Mouse (Mus musculus) layer of hippocampus, adult 11-12 months (tissue): ENCODE results near the gene Pdcd7.

Experiments used
- DNase-seq: peaks from one replicate; pipeline ENCODE4 v3.0.0; 2022; ENCODE audit warnings: low spot score

Pdcd7 gene

DNA sequence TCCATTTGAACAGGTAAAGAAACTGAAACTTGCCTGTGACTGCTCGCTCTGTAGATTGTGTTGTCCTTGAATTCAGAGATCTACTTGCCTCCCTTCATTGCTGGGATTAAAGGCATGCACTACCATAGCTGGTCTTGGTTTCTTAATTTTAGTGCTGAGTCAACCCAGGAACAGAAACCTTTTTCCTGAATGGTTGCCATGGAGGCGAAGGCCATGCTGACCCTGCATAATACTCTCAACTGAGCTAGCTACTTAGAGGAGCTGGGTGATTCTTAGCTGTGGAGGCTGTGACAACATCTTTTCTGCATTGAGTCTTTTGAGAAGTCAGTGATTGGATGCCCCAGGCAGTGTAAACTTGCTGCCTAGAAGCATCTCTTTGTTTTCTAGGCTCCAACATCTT is 11.1 kb downstream of the Pdcd7 start:
- DNase-seq: no peak

DNA sequence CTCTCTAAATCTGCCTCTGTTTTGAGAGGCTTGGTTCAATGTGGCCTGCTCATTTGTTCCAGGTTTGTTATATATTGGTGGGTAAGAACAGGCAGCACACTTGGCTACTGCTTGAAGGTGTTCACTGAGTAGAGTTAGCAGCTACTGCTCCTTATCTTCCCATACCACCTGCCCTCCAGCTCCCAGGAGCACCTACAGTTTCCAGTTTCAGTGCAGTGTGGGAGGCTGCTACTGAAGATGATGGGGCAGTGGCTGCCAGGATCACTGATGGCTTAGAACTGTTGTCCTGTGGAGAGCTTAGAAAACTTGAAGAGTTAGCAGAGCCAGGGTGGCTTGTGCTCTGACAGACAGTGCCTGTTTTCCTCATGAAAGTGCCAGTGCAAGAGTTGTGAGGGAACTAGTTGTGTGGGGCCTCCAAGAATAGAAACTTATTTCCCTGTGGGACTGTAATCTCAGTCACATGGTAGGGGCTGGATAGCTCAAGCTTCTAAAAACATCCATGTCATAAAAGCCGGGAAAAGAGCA is 13.1 kb downstream of the Pdcd7 start:
- DNase-seq: no peak

DNA sequence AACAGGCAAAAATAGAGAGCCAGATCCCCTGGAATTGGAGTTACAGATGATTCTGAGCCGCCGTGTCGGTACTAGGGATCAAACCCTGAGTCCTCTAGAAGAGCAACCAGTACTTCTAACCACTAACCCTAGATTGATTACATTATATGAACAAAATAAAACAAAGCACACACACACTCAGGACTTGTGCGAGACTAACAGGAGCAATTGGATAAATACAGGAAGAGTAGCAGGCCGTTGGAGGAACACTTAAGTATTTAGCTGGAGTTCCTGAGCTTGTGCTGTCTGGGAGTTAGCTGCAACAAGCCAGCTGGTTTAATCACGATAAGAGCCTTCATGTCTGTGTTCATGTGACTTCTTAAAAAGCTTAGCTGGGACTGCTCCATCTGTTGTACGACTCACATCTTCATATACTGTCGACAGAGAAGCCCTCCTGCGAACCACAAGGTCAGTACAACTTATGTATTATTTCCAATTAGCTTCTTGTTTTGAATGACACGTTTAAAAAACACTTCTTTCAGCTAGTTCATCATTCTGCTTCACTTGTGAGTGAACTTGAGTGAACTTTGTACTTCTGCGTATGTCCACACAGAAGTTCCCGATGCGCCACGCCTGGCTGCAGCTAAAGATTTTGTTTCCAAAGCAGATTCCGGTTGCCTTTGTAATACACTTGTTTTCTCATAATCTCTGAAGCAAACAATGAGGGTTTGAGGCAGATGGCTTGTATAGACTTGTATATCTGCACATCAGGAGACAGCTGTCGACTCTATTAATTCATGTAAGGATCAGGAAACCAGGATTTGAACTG is 14.9 kb downstream of the Pdcd7 start, which contains the start of gene Ubap1l:
Gene Ubap1l, plus strand, starts transcription at position 401 of the 808 bp plus-strand sequence.
- no peak for DNase-seq

DNA sequence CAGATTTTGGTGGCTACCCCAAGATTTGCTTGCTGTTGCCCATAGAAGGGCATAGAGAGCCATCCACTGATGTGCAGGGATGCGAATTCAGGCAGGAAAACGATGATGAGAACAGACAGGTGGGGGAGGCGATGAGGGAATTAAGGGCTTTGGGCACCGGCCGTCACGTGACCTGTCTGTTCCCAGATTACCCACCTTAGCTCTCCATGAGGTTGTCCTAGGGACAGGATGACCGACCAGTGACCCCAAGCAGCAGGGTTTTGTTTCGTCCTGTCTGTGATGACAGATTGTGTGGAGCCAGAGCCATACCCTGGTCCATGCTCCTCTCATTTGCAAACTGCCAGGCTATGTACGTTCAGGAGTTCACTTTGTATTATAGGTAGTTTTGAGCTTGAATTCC is 17.8 kb downstream of the Pdcd7 start:
- no peak for DNase-seq

DNA sequence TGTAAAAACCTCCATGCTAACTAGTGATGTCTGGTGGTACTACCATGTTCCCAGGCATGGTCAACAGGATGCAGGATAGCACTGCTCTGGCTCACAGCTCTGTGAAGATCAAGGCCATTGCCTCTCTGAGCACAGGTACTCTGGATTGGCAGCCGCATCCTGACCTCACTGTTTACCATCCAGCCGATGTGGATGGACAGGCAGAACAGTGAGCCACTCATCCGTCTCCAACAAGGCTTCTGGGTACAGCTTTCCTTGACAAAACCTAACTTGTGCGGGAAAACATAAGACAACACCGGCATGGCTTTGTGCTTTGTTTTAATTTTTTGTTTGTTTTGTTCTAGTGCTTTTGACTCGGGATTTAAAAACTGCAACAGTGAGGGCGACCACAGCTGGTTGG is 19.8 kb downstream of the Pdcd7 start:
- DNase-seq: no peak

DNA sequence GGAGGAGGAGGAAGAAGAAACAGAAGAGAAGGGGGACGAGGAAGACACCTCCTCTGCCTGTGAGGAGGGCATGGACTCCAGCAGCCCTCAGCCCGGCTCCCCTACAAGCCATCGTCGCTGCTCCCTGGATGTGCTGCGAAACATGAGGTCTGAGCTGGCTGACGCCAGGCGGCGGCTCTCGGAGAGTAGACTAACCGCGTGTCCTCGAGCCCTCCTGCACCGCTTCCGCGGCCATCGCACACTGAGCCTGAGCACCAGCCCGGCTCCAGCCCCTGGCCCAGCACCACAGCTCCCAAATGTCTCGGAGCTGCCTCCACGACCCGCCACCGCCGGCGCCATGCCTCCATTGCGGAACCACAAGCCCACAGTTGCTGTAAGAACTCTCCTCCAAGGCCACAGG is 25.9 kb downstream of the Pdcd7 start:
- DNase-seq: no peak

DNA sequence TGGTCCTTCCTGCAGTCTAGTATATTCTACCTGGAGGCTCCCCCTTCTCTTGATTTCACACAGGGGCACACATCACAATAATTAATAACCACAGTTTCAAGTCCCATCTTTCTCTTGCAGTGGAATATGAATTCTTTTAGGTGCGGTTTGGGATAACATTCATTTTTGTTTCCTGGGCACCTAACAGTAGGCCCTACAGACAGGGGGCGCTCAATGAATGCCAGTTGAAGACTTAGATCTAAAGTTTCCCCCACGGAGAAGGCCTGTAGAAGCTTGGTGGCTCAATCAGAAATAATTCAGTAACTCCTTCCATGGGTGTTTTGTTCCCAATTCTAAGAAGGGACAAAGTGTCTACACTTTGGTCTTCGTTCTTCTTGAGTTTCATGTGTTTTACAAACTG is 26.5 kb downstream of the Pdcd7 start:
- DNase-seq: peak; percentile 45

DNA sequence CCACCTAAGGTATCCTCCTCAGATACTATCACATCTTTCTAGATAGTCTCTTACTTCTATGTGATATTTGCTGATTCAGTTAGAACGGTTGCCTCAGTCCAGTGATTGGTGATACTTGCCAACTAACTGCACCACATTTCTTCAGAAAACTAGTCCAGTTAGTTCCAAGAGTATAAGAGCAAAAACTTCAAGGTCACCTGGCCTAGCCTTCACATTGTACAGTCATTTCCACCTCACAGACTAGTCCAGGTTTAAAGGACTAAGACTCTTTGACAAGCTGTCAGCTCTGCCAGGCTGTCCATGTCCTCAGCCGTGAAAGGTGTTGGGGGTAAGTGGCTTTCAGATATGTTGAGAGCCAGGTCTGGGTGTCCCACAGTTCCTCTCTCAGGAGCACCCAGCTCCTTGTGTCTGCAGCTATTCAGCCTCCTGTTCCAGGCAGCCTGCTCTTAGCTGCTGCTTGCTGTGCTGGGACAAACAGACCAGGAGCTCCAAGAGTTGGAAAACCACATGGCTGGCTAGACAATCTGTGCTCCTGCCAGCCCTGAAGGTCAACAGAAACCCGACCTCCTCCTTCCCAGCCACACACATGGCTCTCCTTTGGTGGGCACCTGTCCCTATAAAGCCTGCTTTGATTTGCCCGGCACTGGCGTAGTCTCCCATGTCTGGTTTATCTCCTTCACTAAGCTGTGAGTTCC is 28.7 kb downstream of the Pdcd7 start:
- DNase-seq: no peak

DNA sequence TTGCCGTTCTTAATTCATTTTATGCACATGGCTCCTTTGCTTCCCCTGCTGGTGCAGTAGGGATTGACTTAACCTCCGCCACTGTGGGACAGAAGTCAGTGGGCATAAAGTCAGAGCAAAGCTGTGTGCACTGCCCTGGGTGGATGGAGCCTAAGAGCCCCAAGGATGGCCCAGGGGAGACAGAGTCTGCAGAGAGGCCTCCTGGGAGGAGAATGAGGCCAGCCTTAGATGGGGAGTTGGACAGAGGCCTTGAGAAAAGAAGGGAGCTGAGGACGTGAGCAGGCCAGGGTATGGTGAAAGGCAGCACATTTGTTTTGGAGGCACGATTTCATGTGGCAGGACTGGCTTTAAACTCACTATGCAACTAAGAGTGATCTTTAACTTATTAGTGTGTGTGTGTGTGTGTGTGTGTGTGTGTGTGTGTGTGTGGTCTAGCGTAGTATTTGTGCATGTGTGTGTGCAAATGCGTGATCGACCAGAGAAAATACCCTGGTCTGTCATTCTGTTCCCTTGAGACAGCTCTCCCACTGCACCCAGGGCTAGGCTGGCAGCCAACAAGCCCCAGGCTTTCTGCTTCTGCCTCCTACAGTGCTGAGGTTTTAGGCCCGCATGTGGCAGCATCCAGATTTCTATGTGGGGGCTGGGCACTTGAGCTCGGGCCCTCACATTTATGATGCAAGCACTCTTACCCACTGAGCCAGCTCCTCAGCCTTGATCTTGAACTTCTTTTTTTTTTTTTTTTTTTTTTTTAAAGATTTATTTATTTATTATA is 29.4 kb downstream of the Pdcd7 start:
- DNase-seq: peak; percentile 62

DNA sequence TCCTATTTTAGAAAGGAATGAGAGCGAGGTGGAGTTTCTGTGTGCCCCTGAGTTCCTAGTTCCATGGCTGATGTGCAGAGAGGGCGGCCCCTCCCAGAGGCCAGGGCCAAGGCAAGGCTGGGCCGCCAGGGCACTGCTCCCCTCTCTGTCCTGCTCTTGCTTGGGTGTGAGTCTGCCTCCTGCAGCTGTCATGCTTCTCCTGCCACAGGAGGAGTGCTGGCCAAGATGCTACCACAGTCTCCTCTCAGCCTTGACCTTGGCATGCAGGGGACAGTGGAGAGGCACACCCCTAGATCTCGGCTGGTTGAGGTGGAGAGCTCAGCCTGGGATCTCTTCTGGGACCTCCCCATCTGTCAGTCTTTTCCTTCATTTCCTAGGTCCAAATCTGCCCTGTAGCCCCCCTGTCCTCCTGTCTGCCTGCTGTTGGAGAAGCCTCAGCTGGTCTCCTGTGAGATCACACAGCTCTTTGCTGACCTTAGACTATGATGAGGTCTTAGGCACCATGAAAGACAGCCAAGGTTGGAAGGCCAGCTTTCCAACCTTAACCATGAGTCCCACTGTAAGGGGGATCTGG is 35.2 kb downstream of the Pdcd7 start:
- no peak for DNase-seq

DNA sequence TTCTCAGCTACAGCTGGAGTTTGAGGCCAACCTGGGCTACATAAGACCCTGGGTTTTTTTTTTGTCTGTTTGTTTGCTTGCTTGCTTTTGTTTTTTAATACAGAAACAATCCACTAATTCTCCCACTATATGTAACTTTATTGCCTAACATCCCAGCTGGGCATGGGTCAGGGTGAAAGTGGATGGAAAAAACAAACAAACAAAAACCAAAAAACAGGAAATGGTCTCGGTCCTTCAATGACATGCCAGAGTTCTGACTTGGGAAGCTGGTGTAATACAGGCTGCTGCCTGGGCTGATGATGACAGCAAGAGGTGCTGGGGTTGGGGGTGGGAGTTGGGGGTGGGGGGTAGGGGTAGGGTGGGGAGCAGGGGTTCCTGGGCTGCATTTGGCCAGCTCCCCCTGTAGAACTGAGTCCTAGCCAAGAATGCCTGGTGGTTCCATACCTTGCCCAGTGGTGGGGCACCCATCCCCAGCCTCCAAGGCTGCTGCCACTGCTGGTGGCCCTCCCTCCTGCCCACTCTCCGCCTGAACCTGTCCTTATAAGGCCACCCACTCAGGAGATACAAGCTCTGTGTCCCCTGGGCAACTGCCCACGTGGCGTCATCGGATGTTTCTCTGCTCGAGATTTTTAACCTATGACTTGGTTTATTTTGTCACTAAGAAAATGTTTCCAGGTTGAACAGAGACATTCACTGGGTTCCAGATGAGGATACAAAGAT is 36.3 kb downstream of the Pdcd7 start:
- DNase-seq: no peak

DNA sequence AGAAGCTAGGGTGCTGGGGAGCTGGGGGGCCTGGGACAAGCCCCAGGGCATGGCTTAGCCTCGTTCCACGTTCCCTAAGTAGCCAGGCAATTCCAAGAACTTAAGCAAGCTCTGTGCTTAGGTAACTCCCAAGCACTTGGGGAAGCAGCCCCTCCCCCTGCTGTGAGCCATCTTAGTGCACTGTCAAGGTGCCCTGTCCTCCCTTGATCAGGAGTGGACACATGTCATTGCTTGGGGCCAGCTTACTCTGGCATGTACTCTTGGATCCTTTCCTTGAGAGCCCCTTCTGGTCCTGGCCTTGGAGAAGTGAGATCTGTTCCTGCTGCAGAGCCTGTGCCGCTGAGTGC is 36.8 kb downstream of the Pdcd7 start:
- DNase-seq: no peak

DNA sequence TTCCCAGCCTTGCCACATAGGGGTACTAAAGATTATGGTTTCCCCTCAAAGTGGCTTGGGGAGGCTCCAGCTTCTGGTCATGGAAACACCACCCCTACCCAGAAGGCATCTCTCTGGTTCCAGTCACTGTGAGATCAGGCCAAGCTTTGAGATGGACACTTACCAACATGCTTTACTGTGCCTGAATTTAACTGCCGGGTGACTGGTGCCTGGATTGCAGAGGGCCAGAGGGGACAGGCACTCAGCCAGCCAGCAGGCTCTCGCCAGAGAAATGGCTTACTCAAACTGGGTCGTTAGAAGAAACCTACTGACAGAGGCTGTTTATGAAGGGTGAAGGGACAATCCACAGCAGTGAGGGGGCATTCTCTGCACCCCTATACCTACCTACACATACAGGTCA is 38.4 kb downstream of the Pdcd7 start:
- no peak for DNase-seq

DNA sequence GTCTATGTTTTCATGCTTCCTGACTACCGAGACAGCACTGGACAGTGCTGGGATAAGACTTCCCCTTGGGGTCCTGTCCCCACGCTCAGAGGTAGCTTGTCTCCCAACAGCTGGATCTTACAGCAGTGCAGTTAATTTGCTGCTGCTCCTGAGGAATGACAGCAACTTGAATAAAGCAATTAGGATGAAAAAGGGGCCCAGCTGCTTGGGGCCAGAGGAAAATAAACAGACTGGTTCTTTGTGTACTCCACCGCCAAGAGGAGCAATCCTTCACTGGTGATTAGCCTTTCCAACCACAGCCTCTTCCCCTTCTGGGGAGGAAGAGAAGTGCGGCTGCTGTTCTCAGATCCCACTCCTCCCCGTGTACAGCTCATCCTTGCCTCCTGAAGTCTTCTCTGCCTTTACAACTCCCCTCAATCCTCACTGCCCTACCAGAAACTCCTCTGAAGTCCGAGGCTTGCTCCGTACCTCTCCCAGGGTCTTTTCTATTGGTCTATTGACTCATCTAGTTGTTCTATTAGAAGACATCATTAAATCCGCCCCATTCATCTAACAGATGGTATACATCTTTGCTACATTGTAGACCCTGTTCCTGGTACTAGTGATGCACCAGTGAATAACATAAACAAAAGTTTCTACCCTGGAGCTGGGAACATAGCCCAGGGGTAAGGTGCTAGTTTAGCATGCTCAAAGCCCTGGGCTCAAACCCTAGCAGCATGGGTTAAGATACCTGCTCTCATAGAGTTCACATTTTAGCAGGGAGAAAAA is 40.7 kb downstream of the Pdcd7 start:
- DNase-seq: no peak

DNA sequence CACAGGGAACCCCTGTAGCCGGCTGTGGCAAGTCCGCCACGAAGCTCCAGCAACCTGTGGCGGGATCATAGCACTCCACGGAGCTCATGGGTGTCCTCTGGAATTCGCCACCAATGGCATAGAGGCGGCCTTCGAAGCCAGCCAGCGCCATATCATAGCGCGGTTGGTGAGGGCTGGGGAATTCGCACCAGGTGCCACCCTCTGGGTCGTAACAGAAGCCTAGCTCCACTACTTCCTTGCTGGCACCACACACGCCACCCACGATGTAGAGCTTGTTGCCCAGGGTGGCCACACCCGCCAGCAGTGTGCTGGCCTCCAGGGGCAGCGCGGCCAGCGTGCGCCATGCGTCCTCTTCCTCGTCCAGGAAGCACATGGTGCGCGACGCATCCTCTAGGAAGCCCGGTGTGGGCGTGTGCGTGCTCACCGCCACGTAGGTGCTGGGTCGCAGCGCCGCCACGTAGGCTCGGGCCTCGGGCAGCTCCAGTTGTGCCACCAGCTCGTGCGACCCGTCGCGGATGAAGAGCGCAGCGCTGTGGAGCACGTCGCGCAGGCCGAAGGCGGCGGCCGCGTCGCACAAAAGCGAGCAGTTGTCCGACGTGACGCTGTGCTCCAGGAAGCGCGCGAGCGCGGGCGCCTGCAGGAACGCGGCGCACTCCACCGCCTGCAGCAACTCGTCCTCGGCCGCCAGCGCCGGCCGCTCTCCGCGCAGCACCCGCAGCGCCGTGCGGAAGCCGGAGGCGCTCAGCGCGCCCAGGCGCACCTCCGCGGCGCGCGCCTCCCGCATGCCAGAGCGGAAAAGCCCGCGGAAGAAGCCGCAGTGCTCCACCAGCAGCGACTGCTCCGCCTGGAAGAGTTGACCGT is 45.1 kb downstream of the Pdcd7 start:
- DNase-seq: no peak

DNA sequence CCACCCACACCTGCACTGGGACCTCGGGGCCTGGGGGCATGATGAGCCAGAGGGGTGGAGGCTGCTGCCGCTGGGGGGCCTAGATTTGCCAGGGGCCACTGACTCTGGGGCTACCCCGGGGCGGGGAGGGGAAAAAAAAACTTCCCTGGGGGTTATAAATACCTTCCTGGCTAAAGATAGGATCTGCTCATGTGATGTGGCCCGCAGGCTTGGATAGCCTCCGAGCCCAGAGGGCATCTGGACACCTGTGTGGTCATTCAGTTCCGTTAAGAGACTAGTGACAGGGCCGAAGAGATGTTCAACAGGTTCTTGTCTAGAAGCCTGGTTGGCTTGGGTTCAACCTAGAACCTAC is 45.7 kb downstream of the Pdcd7 start, which contains the start of gene Kbtbd13:
Gene Kbtbd13, minus strand, starts transcription at position 40 of the 352 bp plus-strand sequence.
- no peak for DNase-seq

DNA sequence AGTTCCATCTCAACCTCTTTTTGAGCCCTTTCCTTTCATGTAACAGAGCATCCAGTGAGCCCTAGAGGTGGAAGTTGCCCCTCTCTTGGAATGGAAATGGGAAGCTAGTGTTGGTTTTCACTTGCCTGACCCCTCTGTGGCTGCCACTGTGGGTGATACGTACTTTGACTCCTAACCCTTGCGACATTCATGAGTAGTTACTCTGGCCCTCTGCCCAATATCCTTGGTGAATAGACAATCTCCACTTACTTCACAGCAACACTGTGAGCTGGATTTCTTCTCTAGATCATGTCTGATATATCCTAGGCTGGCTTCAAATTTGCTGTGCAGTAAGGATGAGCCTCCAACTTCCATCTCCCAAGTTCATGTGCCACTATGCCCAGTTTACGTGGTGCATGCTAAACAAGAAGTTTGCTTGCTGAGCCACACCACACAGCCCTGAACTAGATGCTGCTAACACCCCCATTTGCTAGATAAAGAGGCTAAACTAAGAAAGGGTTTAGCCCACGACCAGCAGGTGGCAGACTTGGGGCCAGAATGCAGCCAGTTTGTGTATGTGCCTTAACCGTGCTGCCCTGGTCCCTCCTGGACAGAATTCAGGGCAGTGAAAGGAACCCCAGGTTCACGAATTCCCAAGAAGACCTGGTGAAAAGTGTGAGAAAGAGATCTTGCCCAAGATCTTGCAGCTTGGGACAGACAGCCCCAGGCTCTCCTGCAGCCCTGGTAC is 46.9 kb downstream of the Pdcd7 start:
- peak; percentile 71 for DNase-seq

DNA sequence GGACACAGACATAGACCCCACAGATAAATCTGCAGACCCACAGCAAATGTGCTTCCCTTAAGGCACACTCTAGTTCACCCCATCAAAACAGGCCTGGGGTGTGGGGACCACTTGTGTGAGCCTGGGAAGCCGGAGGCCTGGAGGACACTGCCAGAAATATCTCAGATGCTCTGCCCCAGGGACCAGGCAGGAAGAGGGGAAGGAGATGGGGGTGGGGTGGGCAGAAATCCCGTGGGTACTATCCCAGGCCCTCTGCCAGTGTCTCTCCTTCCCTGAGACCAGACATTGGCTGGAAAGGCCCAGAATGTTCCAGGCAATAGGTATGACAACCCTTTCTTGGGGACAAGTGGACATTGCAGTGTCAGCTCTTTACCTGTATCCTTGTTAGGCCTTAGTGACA is 47.7 kb downstream of the Pdcd7 start:
- DNase-seq: no peak

DNA sequence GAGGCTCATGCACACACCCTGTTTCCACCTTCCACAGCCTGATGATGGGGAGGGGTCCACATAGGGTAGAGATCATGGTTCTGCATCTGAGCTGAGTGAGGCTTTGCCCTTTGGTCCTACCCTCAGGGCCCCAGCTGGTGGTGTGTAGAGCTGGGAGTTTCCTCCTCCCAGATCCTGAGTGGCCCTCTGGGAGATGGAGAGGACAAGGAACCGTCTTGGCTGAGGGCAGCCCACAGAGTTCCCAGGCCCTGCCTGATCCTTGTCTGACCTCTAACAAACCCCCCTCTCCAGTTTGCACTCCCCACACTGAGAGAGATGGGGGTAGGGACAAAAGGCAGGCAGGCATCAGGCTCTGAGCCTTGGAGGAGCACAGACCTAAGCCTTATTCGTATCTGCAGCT is 48.5 kb downstream of the Pdcd7 start:
- DNase-seq: no peak
